Mouse (Mus musculus): ENCODE results near the gene Myom1. TPM values are rescaled to one million over a fixed set of nuclear protein-coding genes. Genes with fewer than 3 reads are reported as not detected.

The Myom1 gene
- polyA plus RNA-seq, 1 experiment from 2014 or later: 1.3 TPM

DNA sequence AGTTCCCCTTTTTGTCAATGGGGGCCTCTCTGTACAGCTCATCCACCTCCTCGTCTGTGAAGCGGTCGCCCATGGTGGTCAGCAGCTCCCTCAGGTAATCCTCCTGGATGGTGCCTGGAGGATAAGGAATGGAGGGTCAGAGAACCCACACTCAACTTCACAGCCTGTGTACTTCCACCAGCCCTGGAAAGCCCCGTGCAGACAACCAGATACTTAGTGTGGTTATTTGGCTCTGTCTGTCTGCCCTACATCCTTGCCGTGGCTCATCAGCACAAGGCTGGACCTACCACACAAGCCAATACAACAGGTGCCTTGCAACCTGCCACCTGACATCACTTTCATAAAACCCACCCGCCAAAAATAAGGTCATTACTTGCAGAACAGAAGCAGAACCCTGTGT lies 7.8 kb upstream of the Myom1 start:
- H3K27ac ChIP-seq: no peak overlapping the region
- ATAC-seq: no peak
- H3K36me3 ChIP-seq (ENCODE audit: poor library complexity, severe bottlenecking): peaks cover 13% of the 10 kb centered on the region
- H3K4me1 ChIP-seq: peaks cover 24% of the 10 kb centered on the region
- H3K9ac ChIP-seq: no peak overlapping the region
- H3K9me3 ChIP-seq (replicated peaks): no peaks in the 10 kb centered on the region
- H3K4me3 ChIP-seq: no peak overlapping the region
- no peaks in the 10 kb centered on the region for H3K27me3 ChIP-seq
- no peak overlapping the region for H3K4me2 ChIP-seq
- WGBS: 77% methylated on average over 6 of the region's 6 CpGs

DNA sequence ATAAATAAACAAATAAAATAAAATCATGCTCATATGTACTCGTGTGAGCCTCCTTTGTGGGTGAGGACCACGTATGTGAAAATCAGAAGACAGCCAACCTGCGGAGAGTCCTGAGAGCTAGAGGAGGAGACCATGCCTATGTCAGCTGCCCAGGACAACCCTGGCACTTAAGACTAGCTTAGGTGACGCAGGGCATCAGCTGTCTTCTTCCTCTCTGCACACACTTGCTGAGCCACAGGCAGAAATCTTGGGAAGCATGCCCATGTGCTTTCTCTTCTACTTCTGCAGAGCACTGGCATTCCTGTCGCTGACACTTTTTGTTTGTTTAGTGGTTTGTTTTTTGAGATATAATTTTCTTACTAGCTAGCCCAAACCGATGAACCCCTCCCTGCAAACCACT lies 6.9 kb upstream of the Myom1 start:
- Histone ChIP-seq H3K27ac (no peak overlapping the region), H3K27me3 (no peaks in the 10 kb centered on the region), H3K36me3 (ENCODE audit: poor library complexity, severe bottlenecking) (peaks cover 13% of the 10 kb centered on the region), H3K4me1 (peaks cover 27% of the 10 kb centered on the region), H3K4me2 (no peak overlapping the region), H3K9me3 (replicated peaks) (no peaks in the 10 kb centered on the region), H3K9ac (no peak overlapping the region), H3K4me3 (no peak overlapping the region)
- ATAC-seq: no peak
- 90% methylated on average over 6 of the region's 6 CpGs for WGBS

DNA sequence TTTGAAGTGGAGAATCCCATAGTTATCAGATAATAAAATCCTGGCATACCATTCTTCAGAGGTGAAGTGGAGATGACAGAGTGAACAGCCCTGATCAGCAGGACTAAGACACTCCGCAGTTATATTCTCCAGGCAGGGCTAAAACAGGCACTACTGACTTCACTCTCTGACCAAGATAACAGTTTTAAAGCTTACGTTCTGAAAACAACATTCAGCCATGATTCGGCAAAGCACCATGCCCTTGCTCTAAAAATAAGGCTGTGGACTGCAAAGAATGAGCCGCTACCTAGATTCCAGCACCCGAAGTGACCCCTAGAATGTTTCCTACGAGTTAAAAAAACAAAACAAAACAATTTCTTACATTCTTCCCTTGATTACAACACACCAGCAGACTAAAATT lies 4.6 kb upstream of the Myom1 start:
- no peak overlapping the region for H3K4me3 ChIP-seq
- no peak overlapping the region for H3K9ac ChIP-seq
- no peak overlapping the region for H3K27ac ChIP-seq
- H3K4me2 ChIP-seq: no peak overlapping the region
- H3K36me3 ChIP-seq (ENCODE audit: poor library complexity, severe bottlenecking): peaks cover 8% of the 10 kb centered on the region
- no peaks in the 10 kb centered on the region for H3K9me3 ChIP-seq (replicated peaks)
- WGBS: 89% methylated on average over 6 of the region's 6 CpGs
- ATAC-seq: no peak
- peaks cover 29% of the 10 kb centered on the region for H3K4me1 ChIP-seq
- H3K27me3 ChIP-seq: no peaks in the 10 kb centered on the region

DNA sequence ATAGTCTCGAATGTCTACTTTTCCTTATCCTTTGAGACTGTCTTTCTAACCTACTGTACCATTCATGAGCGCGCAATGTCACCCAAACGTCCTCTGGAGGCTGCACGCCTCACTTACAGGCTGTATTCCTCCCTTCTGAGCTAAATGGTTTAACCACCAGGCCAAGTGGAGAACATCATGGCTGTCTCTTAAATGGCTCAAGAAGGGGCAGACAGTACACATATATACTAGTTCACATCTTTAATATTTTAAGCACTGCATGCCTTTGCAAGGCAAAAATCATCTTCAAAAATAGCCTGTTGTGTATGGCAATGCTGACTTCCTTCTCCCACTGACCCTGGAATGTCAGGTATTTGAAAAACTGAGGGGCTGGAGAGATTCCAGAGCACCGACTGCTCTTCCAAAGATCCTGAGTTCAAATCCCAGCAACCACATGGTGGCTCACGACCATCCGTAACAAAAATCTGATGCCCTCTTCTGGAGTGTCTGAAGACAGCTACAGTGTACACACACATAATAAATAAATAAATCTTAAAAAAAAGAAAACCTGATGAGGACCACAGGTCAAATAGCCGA lies 3.9 kb upstream of the Myom1 start:
- WGBS: 86% methylated on average over 9 of the region's 9 CpGs
- Histone ChIP-seq H3K9me3 (replicated peaks) (no peaks in the 10 kb centered on the region), H3K36me3 (ENCODE audit: poor library complexity, severe bottlenecking) (peaks cover 8% of the 10 kb centered on the region), H3K4me3 (no peak overlapping the region), H3K4me2 (no peak overlapping the region), H3K27ac (no peak overlapping the region), H3K9ac (no peak overlapping the region), H3K27me3 (no peaks in the 10 kb centered on the region), H3K4me1 (peaks cover 31% of the 10 kb centered on the region)
- ATAC-seq: no peak

DNA sequence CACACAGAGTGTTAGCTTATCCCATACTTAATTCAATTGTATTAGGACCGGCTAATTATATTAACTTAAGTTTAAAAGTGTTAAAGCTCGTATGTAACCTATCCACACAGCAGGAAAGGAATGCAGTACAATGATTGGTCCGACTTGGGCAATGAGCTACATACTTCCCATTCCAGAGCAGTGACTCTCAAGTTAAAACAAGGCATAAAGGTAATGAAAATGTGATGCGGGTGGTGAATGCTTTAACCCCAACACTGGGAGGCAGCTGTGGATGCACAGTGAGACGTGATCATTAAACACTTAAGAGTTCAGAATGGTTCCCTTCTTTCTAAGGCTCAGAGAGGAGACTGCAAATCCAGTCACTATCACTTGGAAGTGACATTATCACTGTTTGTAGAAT lies 3.2 kb upstream of the Myom1 start:
- 71% methylated on average over 5 of the region's 5 CpGs for WGBS
- Histone ChIP-seq H3K9me3 (replicated peaks) (no peaks in the 10 kb centered on the region), H3K4me2 (no peak overlapping the region), H3K4me3 (no peak overlapping the region), H3K36me3 (ENCODE audit: poor library complexity, severe bottlenecking) (peaks cover 4% of the 10 kb centered on the region; the same call in 1 of the 2 replicates), H3K9ac (no peak overlapping the region), H3K27me3 (no peaks in the 10 kb centered on the region), H3K27ac (no peak overlapping the region), H3K4me1 (peaks cover 25% of the 10 kb centered on the region)
- ATAC-seq: no peak

DNA sequence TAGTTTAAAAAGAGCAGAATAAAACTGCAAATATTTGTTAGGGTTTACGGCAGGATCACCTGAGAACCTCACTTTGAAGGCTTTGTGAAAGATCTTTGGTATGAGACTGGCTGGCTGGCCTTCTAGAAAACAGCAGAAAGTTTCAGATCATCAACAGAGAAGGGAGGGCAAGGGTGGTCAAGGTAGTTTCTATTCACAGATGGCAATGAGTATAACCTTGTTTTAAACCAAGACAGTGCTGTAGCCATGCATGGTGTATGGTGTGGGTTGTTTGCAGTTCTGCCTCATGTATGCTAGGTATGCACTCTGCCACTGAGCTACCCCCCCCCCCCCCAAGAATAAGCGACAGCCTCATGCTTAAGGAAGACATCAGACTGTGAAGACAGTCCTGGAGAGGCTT lies 2.2 kb upstream of the Myom1 start:
- no peak for ATAC-seq
- Histone ChIP-seq H3K27me3 (no peaks in the 10 kb centered on the region), H3K4me1 (peaks cover 22% of the 10 kb centered on the region), H3K9me3 (replicated peaks) (no peaks in the 10 kb centered on the region), H3K27ac (no peak overlapping the region), H3K9ac (no peak overlapping the region), H3K36me3 (ENCODE audit: poor library complexity, severe bottlenecking) (peaks cover 4% of the 10 kb centered on the region; the same call in 1 of the 2 replicates), H3K4me2 (peak overlapping the region; percentile 33), H3K4me3 (no peak overlapping the region)
- WGBS: 79% methylated on average over 2 of the region's 2 CpGs

DNA sequence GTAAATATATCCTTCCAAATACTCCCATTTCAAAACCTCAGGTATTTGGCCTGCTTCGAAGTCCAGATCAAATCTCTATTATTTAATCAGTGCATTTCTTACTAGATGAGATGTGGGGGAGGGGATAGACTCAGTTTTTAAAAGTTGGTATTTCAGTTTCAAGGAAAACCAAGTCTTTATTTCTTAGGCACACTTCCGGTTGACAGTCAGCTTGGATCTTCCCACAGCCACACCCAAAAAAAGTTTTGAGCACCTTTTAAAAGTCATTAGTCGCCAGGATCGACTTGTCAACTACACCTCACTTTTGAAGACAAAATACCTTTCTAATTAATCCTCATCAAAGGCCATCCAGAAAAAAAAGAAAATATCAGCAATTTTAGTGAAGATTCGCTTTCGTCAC lies 1.4 kb upstream of the Myom1 start:
- 14% methylated on average over 6 of the region's 6 CpGs for WGBS
- Histone ChIP-seq H3K4me3 (peak overlapping the region; percentile 93), H3K27ac (no peak overlapping the region), H3K36me3 (ENCODE audit: poor library complexity, severe bottlenecking) (peaks cover 4% of the 10 kb centered on the region; the same call in 1 of the 2 replicates), H3K4me1 (peaks cover 22% of the 10 kb centered on the region), H3K27me3 (no peaks in the 10 kb centered on the region), H3K9me3 (replicated peaks) (no peaks in the 10 kb centered on the region), H3K4me2 (peak overlapping the region; percentile 77), H3K9ac (peak overlapping the region; percentile 85; the same call in 1 of the 2 replicates)
- no peak for ATAC-seq

DNA sequence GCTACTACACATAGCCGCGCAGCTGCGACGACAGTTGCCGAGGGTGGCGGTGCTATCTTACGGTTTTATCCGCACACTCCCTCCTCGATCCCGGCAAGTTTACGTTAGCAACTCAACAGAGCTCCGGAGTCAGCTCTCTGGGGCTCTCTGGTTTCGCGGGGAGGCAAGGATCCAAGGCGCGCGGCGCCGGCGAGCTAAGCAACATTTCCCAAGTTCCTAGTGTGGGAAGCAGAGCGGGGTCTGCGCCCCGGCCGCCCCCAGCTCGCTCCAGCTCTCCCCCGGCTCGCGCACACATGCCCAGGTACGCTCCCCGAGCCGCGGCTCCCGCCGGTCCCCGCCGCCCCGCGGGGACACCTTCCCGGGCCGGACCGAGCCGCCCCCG lies 743 bp upstream of the Myom1 start:
- no peaks in the 10 kb centered on the region for H3K36me3 ChIP-seq (ENCODE audit: poor library complexity, severe bottlenecking)
- peak overlapping the region; percentile 93 for H3K4me3 ChIP-seq
- peak overlapping the region; percentile 92 for H3K27ac ChIP-seq
- H3K9ac ChIP-seq: peak overlapping the region; percentile 85
- no peaks in the 10 kb centered on the region for H3K9me3 ChIP-seq (replicated peaks)
- H3K4me1 ChIP-seq: peaks cover 22% of the 10 kb centered on the region
- under 1% methylated on average over 36 of the region's 43 CpGs for WGBS
- H3K27me3 ChIP-seq: no peaks in the 10 kb centered on the region
- peak; percentile 75 for ATAC-seq
- H3K4me2 ChIP-seq: peak overlapping the region; percentile 77

DNA sequence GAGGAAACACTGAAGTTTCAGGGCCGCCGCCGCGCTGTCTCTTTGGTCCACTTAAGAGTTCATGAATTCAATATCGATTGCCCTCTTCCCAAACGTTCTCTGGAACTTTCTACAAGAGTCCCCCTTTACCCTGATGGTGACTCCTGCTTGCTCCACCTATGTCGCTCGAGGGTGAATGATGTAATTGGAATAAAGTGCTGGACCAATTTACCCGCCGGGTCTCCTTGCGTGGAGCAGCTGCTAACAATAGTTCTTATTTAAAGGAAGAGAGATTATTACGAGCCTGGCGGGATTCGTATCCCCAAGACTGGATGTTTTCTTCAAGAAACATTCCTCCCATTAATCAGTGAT lies 286 bp downstream of the Myom1 start, which contains the start of gene Myl12a:
Gene Myl12a, minus strand, starts transcription at position 135 of the 351 bp plus-strand sequence.
- H3K4me1 ChIP-seq: peaks cover 22% of the 10 kb centered on the region
- H3K27ac ChIP-seq: peak within 1 kb of the TSS; percentile 92
- no peaks in the 10 kb centered on the region for H3K36me3 ChIP-seq (ENCODE audit: poor library complexity, severe bottlenecking)
- H3K27me3 ChIP-seq: no peaks in the 10 kb centered on the region
- H3K4me2 ChIP-seq: peak within 1 kb of the TSS; percentile 77
- H3K9me3 ChIP-seq (replicated peaks): no peaks in the 10 kb centered on the region
- peak within 1 kb of the TSS; percentile 93 for H3K4me3 ChIP-seq
- 5% methylated on average over 14 of the region's 14 CpGs for WGBS
- peak within 1 kb of the TSS; percentile 85 for H3K9ac ChIP-seq
- ATAC-seq: peak; percentile 50; the same call in 1 of the 2 replicates

DNA sequence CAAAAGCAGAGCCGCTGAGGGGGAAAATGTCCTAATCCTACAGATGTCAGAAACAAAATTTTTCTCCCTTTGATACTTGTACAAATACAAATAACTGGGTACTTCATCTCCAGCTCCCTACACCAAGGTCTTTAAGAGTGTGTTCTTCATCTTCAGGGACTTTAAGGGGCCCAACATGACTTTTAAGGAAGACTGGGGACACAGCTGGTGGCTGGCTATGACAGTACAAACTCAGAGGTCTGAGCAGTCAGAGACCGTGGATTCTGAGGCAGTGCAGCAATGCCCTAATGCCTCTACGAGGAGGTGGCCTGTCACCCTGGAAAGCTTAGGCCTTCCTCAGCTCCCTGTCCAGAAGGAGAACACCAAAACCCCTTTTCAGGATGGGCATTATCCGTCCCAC lies 679 bp downstream of the Myom1 start:
- H3K4me2 ChIP-seq: peak overlapping the region; percentile 77
- H3K4me3 ChIP-seq: peak overlapping the region; percentile 93
- ATAC-seq: no peak
- peaks cover 22% of the 10 kb centered on the region for H3K4me1 ChIP-seq
- no peaks in the 10 kb centered on the region for H3K27me3 ChIP-seq
- peak overlapping the region; percentile 92; the same call in 1 of the 2 replicates for H3K27ac ChIP-seq
- WGBS: 57% methylated on average over 4 of the region's 4 CpGs
- no peaks in the 10 kb centered on the region for H3K9me3 ChIP-seq (replicated peaks)
- peak overlapping the region; percentile 58; the same call in 1 of the 2 replicates for H3K9ac ChIP-seq
- no peaks in the 10 kb centered on the region for H3K36me3 ChIP-seq (ENCODE audit: poor library complexity, severe bottlenecking)

DNA sequence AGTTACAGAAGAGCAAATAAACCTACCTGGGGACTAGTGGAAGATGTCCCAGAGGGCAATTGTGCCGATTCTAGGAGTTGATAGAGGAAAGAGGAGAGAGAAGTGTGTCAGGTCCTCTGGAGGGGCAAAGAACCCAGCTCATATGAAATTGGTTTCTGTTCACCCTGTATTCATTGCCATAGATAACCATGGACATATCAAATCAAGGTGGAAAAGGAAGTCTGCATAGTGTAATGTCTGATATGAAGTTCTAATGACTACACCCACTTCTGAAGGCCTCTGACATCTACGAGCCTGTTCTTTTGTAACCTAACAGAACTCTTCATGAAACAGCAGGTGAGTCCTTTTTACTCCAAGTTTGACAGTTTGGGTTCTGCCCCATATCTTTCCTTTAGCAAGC lies 1.3 kb downstream of the Myom1 start:
- Histone ChIP-seq H3K4me2 (no peak overlapping the region), H3K4me1 (peaks cover 22% of the 10 kb centered on the region), H3K27ac (no peak overlapping the region), H3K4me3 (no peak overlapping the region), H3K9me3 (replicated peaks) (no peaks in the 10 kb centered on the region), H3K36me3 (ENCODE audit: poor library complexity, severe bottlenecking) (no peaks in the 10 kb centered on the region), H3K27me3 (no peaks in the 10 kb centered on the region), H3K9ac (no peak overlapping the region)
- no peak for ATAC-seq
- 94% methylated on average over 2 of the region's 2 CpGs for WGBS

DNA sequence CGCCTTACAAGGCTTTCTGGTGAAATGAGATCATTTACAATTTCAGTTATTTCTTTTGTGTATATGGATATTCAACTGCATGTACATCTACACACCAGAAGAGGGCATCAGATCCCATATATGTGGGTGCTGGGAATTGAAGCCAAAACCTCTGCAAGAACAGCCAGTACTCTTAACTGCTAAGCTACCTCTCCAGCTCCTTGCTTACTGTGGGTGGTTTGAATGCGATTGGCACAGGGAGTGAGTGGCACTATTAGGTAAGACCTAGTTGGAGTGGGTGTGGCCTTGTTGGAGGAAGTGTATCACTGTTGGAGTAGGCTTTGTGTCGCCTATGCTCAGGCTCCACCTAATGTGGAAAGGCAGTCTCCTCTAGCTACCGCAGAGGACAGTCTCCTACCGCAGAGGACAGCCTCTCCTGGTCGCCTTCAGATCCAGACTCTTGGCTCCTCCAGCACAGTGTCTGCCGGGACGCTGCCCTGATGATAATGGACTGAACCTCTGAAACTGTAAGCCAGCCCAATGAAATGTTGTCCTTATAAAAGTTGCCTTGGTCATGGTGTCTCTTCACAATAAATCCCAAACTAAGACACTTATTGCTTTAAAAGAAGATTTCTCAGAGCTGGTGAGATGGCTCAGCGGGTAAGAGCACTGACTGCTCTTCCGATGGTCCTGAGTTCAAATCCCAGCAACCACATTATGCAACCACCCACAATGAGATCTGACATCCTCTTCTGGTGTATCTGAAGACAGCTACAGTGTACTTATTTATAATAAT lies 1.9 kb downstream of the Myom1 start:
- no peak for ATAC-seq
- Histone ChIP-seq H3K27ac (no peak overlapping the region), H3K9ac (no peak overlapping the region), H3K9me3 (replicated peaks) (no peaks in the 10 kb centered on the region), H3K4me3 (no peak overlapping the region), H3K36me3 (ENCODE audit: poor library complexity, severe bottlenecking) (no peaks in the 10 kb centered on the region), H3K27me3 (no peaks in the 10 kb centered on the region), H3K4me1 (peaks cover 22% of the 10 kb centered on the region), H3K4me2 (no peak overlapping the region)
- 92% methylated on average over 10 of the region's 10 CpGs for WGBS

All from forebrain, embryonic 13.5 days (tissue).